Mouse (Mus musculus) lung, postnatal 0 days (tissue): ENCODE data around the gene Ppy. TPM values are rescaled to one million over a fixed set of nuclear protein-coding genes. Genes with fewer than 3 reads are reported as not detected.

ENCODE experiments used
- ATAC-seq: fragments of 200-750 bp; cut with Nextera tagmentation; 2 replicates; pipeline ENCODE4 v1.8.0; 2017; ENCODE audit warnings: moderate library complexity
- DNase-seq: peaks from one replicate; pipeline ENCODE4 v3.0.0-alpha.2; 2016; ENCODE audit warnings: low spot score
- H3K27ac ChIP-seq: fragments of 300-500 bp; sonication (generic); 2 replicates; pipeline ENCODE4 v1.5.1; 2014; ENCODE audit warnings: antibody characterized with exemption, mild to moderate bottlenecking, low read length, mixed read lengths
- H3K27me3 ChIP-seq: fragments of 300-500 bp; sonication (generic); replicated peaks from 2 replicates; pipeline ENCODE4 v1.6.1; 2014; ENCODE audit warnings: low read length, mixed read lengths; ENCODE audit not compliant: insufficient read depth
- H3K36me3 ChIP-seq: fragments of 300-500 bp; sonication (generic); 2 replicates; pipeline ENCODE4 v1.6.1; 2014; ENCODE audit warnings: low read length, mixed read lengths; ENCODE audit not compliant: insufficient read depth
- H3K4me1 ChIP-seq: fragments of 300-500 bp; sonication (generic); 2 replicates; pipeline ENCODE4 v1.6.1; 2014; ENCODE audit warnings: antibody characterized with exemption, low read depth, low read length, mixed read lengths; ENCODE audit not compliant: insufficient read depth
- H3K4me2 ChIP-seq: fragments of 300-500 bp; sonication (generic); replicated peaks from 2 replicates; pipeline ENCODE4 v1.6.1; 2014; ENCODE audit warnings: low read depth, mild to moderate bottlenecking, low read length, moderate library complexity, mixed read lengths
- H3K4me3 ChIP-seq: fragments of 300-500 bp; sonication (generic); 2 replicates; pipeline ENCODE4 v1.5.1; 2014; ENCODE audit warnings: low read depth, low read length
- H3K9ac ChIP-seq: fragments of 300-500 bp; sonication (generic); replicated peaks from 2 replicates; pipeline ENCODE4 v1.6.1; 2014; ENCODE audit warnings: low read depth, mild to moderate bottlenecking
- H3K9me3 ChIP-seq: fragments of 300-500 bp; sonication (generic); 2 replicates; pipeline ENCODE4 v1.6.1; 2016; ENCODE audit warnings: low read length, mixed read lengths
- CTCF ChIP-seq: IDR thresholded peaks from 2 replicates; pipeline ENCODE4 v1.5.1; 2016; ENCODE audit warnings: antibody characterized with exemption, mild to moderate bottlenecking
- EP300 ChIP-seq: IDR thresholded peaks from 2 replicates; pipeline ENCODE4 v1.6.1; 2016; ENCODE audit warnings: antibody characterized with exemption, mild to moderate bottlenecking, control low read depth
- WGBS: fragments of 180-500 bp; shearing (Covaris S2); extraction: QIAGEN DNeasy Blood & Tissue Kit; methylation state at CpG from one replicate; pipeline ENCODE4 v1.1.7; 2014; 5-methylcytosine and 5-hydroxymethylcytosine counted together
- polyA plus RNA-seq: library from polyadenylated mRNA; unstranded; fragments of >200 nt; fragmentation: Nextera tagmentation; extraction: Ambion mirVana; gene quantifications from 2 replicates; pipeline ENCODE4 v1.2.1, GENCODE M21; 2015

The Ppy gene
- polyA plus RNA-seq, 1 experiment from 2014 or later: 4.2 TPM

- H3K36me3 ChIP-seq: no peaks in the 10 kb centered on the region; the same call in 1 of the 2 replicates
- DNase-seq (no peak), ATAC-seq (no peak)
- H3K27me3 ChIP-seq: no peaks in the 10 kb centered on the region
- H3K4me3 ChIP-seq: no peak overlapping the region
- TF ChIP-seq EP300 (no peak), CTCF (no peak)
- H3K4me1 ChIP-seq: peaks cover 5% of the 10 kb centered on the region; the same call in 1 of the 2 replicates
- H3K4me2 ChIP-seq: no peak overlapping the region
- H3K27ac ChIP-seq: no peak overlapping the region
- no peaks in the 10 kb centered on the region for H3K9me3 ChIP-seq
- no peak overlapping the region for H3K9ac ChIP-seq
- 54% methylated on average over 7 of the region's 7 CpGs for WGBS
These were observed 17.0 kb downstream of the Ppy start for GRCm38 (mm10) chr11:102084159-102084558.

GRCm38 (mm10) chr11:102083193-102083592, 17.9 kb downstream of the Ppy start:
- peaks cover 4% of the 10 kb centered on the region; the same call in 1 of the 2 replicates for H3K4me1 ChIP-seq
- 56% methylated on average over 4 of the region's 4 CpGs for WGBS
- no peak for DNase-seq

GRCm38 (mm10) chr11:102082322-102082721, 18.8 kb downstream of the Ppy start:
- peak overlapping the region; percentile 51 for H3K4me2 ChIP-seq
- WGBS: 2% methylated on average over 18 of the region's 18 CpGs
- no peaks in the 10 kb centered on the region for H3K9me3 ChIP-seq
- no peak overlapping the region for H3K9ac ChIP-seq
- peaks cover 4% of the 10 kb centered on the region; the same call in 1 of the 2 replicates for H3K4me1 ChIP-seq
- H3K27me3 ChIP-seq: no peaks in the 10 kb centered on the region
- no peak overlapping the region for H3K4me3 ChIP-seq
- no peaks in the 10 kb centered on the region; the same call in 1 of the 2 replicates for H3K36me3 ChIP-seq
- DNase-seq (peak; percentile 72), ATAC-seq (peak; percentile 84)
- TF ChIP-seq CTCF (no peak), EP300 (no peak)
- no peak overlapping the region for H3K27ac ChIP-seq

More at GRCm38 (mm10) chr11:102083193-102083592, 17.9 kb downstream of the Ppy start:
- no peaks in the 10 kb centered on the region for H3K27me3 ChIP-seq
- H3K4me2 ChIP-seq: no peak overlapping the region
- H3K4me3 ChIP-seq: no peak overlapping the region
- no peaks in the 10 kb centered on the region for H3K9me3 ChIP-seq
- no peak overlapping the region for H3K27ac ChIP-seq
- no peak overlapping the region for H3K9ac ChIP-seq
- H3K36me3 ChIP-seq: no peaks in the 10 kb centered on the region; the same call in 1 of the 2 replicates
- no peak for ATAC-seq
- no peak for TF ChIP-seq EP300
- TF ChIP-seq CTCF: no peak

- 75% methylated on average over 14 of the region's 14 CpGs for WGBS
- TF ChIP-seq EP300 (no peak), CTCF (no peak)
- Histone ChIP-seq H3K9ac (no peak overlapping the region), H3K4me1 (no peaks in the 10 kb centered on the region), H3K4me3 (no peak overlapping the region), H3K27me3 (no peaks in the 10 kb centered on the region), H3K36me3 (no peaks in the 10 kb centered on the region), H3K27ac (no peak overlapping the region), H3K9me3 (no peaks in the 10 kb centered on the region), H3K4me2 (no peak overlapping the region)
- ATAC-seq (no peak), DNase-seq (no peak)
These were observed 27.4 kb downstream of the Ppy start for GRCm38 (mm10) chr11:102073722-102074121.

GRCm38 (mm10) chr11:102072729-102073128, 28.4 kb downstream of the Ppy start:
- no peak for DNase-seq
- H3K9ac ChIP-seq: no peak overlapping the region
- no peak for ATAC-seq
- H3K27ac ChIP-seq: no peak overlapping the region
- no peak overlapping the region for H3K4me3 ChIP-seq
- no peak for TF ChIP-seq CTCF
- TF ChIP-seq EP300: no peak
- H3K36me3 ChIP-seq: no peaks in the 10 kb centered on the region
- H3K27me3 ChIP-seq: no peaks in the 10 kb centered on the region
- 70% methylated on average over 5 of the region's 5 CpGs for WGBS
- H3K4me2 ChIP-seq: no peak overlapping the region
- H3K9me3 ChIP-seq: no peaks in the 10 kb centered on the region
- no peaks in the 10 kb centered on the region for H3K4me1 ChIP-seq

GRCm38 (mm10) chr11:102070426-102070825, 30.7 kb downstream of the Ppy start:
- 4% methylated on average over 13 of the region's 13 CpGs for WGBS
- no peaks in the 10 kb centered on the region for H3K9me3 ChIP-seq
- no peaks in the 10 kb centered on the region for H3K27me3 ChIP-seq
- no peak overlapping the region for H3K9ac ChIP-seq
- TF ChIP-seq CTCF (no peak), EP300 (no peak)
- H3K4me2 ChIP-seq: no peak overlapping the region
- no peak overlapping the region for H3K4me3 ChIP-seq
- ATAC-seq (no peak), DNase-seq (no peak)
- H3K27ac ChIP-seq: no peak overlapping the region
- H3K36me3 ChIP-seq: no peaks in the 10 kb centered on the region
- no peaks in the 10 kb centered on the region for H3K4me1 ChIP-seq

GRCm38 (mm10) chr11:102069633-102070032, 31.5 kb downstream of the Ppy start:
- WGBS: 58% methylated on average over 11 of the region's 11 CpGs
- H3K4me2 ChIP-seq: no peak overlapping the region
- H3K9ac ChIP-seq: no peak overlapping the region
- DNase-seq: no peak
- no peaks in the 10 kb centered on the region for H3K36me3 ChIP-seq
- H3K4me3 ChIP-seq: no peak overlapping the region
- H3K9me3 ChIP-seq: no peaks in the 10 kb centered on the region
- ATAC-seq: no peak
- TF ChIP-seq CTCF: no peak
- TF ChIP-seq EP300: no peak
- no peaks in the 10 kb centered on the region for H3K4me1 ChIP-seq
- no peak overlapping the region for H3K27ac ChIP-seq
- no peaks in the 10 kb centered on the region for H3K27me3 ChIP-seq
